Mouse (Mus musculus) heart, embryonic 14.5 days (tissue): Measurements from ENCODE around the gene Spock1. TPM values are rescaled to one million over a fixed set of nuclear protein-coding genes. Genes with fewer than 3 reads are reported as not detected.

Experiments used
- ATAC-seq: fragments of 200-750 bp; cut with Nextera tagmentation; 2 replicates; pipeline ENCODE4 v1.8.0; 2017; ENCODE audit warnings: low read depth, moderate TSS enrichment; ENCODE audit not compliant: insufficient number of reproducible peaks, insufficient read depth, low FRiP score
- H3K27ac ChIP-seq, 2 experiments: fragments of 200-500 bp in 1 of 2; fragments of 300-500 bp in 1 of 2; sonication (generic) in 1 of 2; replicated peaks in 1 of 2; 2 replicates each; pipeline ENCODE4 v1.5.1; 2012 to 2014; ENCODE audit warnings: low read depth in 2 of 2, low read length in 2 of 2, control low read depth in 1 of 2, mild to moderate bottlenecking in 1 of 2, mixed read lengths in 1 of 2; ENCODE audit not compliant: control insufficient read depth in 1 of 2, insufficient read depth in 1 of 2
- H3K27me3 ChIP-seq: fragments of 300-500 bp; sonication (generic); 2 replicates; pipeline ENCODE4 v1.6.1; 2014; ENCODE audit warnings: mild to moderate bottlenecking, low read length, control low read depth; ENCODE audit not compliant: control insufficient read depth, insufficient read depth
- H3K36me3 ChIP-seq: fragments of 300-500 bp; sonication (generic); 2 replicates; pipeline ENCODE4 v1.6.1; 2014; ENCODE audit warnings: mild to moderate bottlenecking, control low read depth, low read length, mixed read lengths; ENCODE audit not compliant: control insufficient read depth, insufficient read depth
- H3K4me1 ChIP-seq, 2 experiments: fragments of 200-500 bp in 1 of 2; fragments of 300-500 bp in 1 of 2; sonication (generic) in 1 of 2; 2 replicates each; pipeline ENCODE4 v1.6.1; 2012 to 2014; ENCODE audit warnings: low read length in 2 of 2, control low read depth in 1 of 2, mixed read lengths in 1 of 2; ENCODE audit not compliant: control insufficient read depth in 2 of 2, insufficient read depth in 2 of 2
- H3K4me2 ChIP-seq: fragments of 300-500 bp; sonication (generic); 2 replicates; pipeline ENCODE4 v1.6.1; 2014; ENCODE audit warnings: mild to moderate bottlenecking, low read length
- H3K4me3 ChIP-seq, 2 experiments: fragments of 200-500 bp in 1 of 2; fragments of 300-500 bp in 1 of 2; sonication (generic) in 1 of 2; 2 replicates each; pipeline ENCODE4 v1.5.1; 2012 to 2014; ENCODE audit warnings: low read length in 2 of 2, mild to moderate bottlenecking in 2 of 2, control low read depth in 1 of 2, low read depth in 1 of 2, moderate library complexity in 1 of 2; ENCODE audit not compliant: control insufficient read depth in 1 of 2, insufficient read depth in 1 of 2
- H3K9ac ChIP-seq: fragments of 300-500 bp; sonication (generic); 2 replicates; pipeline ENCODE4 v1.6.1; 2014; ENCODE audit warnings: mild to moderate bottlenecking, low read length
- H3K9me3 ChIP-seq: fragments of 300-500 bp; sonication (generic); 2 replicates; pipeline ENCODE4 v1.6.1; 2016; ENCODE audit warnings: low read length, control low read depth; ENCODE audit not compliant: control insufficient read depth
- WGBS: fragments of 180-500 bp; shearing (Covaris S2); extraction: QIAGEN DNeasy Blood & Tissue Kit; methylation state at CpG from one replicate; pipeline ENCODE4 v1.1.7; 2014; 5-methylcytosine and 5-hydroxymethylcytosine counted together
- polyA plus RNA-seq: library from polyadenylated mRNA; unstranded; fragments of >200 nt; fragmentation: Nextera tagmentation; extraction: Ambion mirVana; gene quantifications from 2 replicates; pipeline ENCODE4 v1.2.1, GENCODE M21; 2014

Gene Spock1
- polyA plus RNA-seq, 1 experiment from 2014 or later, result 0.70 TPM

GRCm38 (mm10) chr13:57806301-57806700, 101.8 kb downstream of the Spock1 start:
- ATAC-seq, result no peak
- no peak overlapping the region for H3K4me3 ChIP-seq
- no peak overlapping the region for H3K27ac ChIP-seq
- no peak overlapping the region for H3K4me2 ChIP-seq
- no peak overlapping the region for H3K9ac ChIP-seq
- H3K27me3 ChIP-seq, result no peaks in the 10 kb centered on the region
- 85% methylated on average over 6 of the region's 6 CpGs for WGBS
- H3K9me3 ChIP-seq, result no peaks in the 10 kb centered on the region
- H3K36me3 ChIP-seq, result no peaks in the 10 kb centered on the region
- H3K4me1 ChIP-seq, result no peaks in the 10 kb centered on the region

GRCm38 (mm10) chr13:57798633-57799032, 109.5 kb downstream of the Spock1 start:
- H3K27ac ChIP-seq, result no peak overlapping the region
- no peak overlapping the region for H3K9ac ChIP-seq
- ATAC-seq, result no peak
- H3K4me3 ChIP-seq, result no peak overlapping the region
- no peak overlapping the region for H3K4me2 ChIP-seq
- no peaks in the 10 kb centered on the region for H3K9me3 ChIP-seq
- no peaks in the 10 kb centered on the region for H3K27me3 ChIP-seq
- WGBS, result 88% methylated on average over 2 of the region's 2 CpGs
- H3K36me3 ChIP-seq, result no peaks in the 10 kb centered on the region
- peaks cover 0 to under 1% of the 10 kb centered on the region in 2 experiments; a peak in 1 of 4 replicates for H3K4me1 ChIP-seq

GRCm38 (mm10) chr13:57796951-57797692, 111.0 kb downstream of the Spock1 start:
- no peak overlapping the region for H3K4me2 ChIP-seq
- H3K9ac ChIP-seq, result no peak overlapping the region
- 78% methylated on average over 10 of the region's 10 CpGs for WGBS
- no peaks in the 10 kb centered on the region for H3K9me3 ChIP-seq
- no peaks in the 10 kb centered on the region for H3K36me3 ChIP-seq
- no peaks in the 10 kb centered on the region for H3K27me3 ChIP-seq
- H3K4me3 ChIP-seq, result no peak overlapping the region
- ATAC-seq, result no peak
- no peak overlapping the region for H3K27ac ChIP-seq
- H3K4me1 ChIP-seq, result peaks cover 0 to 3% of the 10 kb centered on the region in 2 experiments; a peak in 1 of 4 replicates

GRCm38 (mm10) chr13:57793643-57794240, 114.4 kb downstream of the Spock1 start:
- ATAC-seq, result no peak
- no peaks in the 10 kb centered on the region for H3K9me3 ChIP-seq
- H3K4me1 ChIP-seq, result peaks cover 0 to 3% of the 10 kb centered on the region in 2 experiments; a peak in 1 of 4 replicates
- no peak overlapping the region for H3K9ac ChIP-seq
- no peak overlapping the region for H3K27ac ChIP-seq
- no peaks in the 10 kb centered on the region for H3K36me3 ChIP-seq
- H3K4me2 ChIP-seq, result no peak overlapping the region
- H3K27me3 ChIP-seq, result 0 out of 2 replicates have a peak, but pooled peaks cover 4% of the 10 kb centered on the region
- 58% methylated on average over 12 of the region's 12 CpGs for WGBS
- no peak overlapping the region for H3K4me3 ChIP-seq

- Histone ChIP-seq H3K27me3 (0 out of 2 replicates have a peak, but pooled peaks cover 4% of the 10 kb centered on the region), H3K4me2 (no peak overlapping the region)
These were observed 118.3 kb downstream of the Spock1 start for GRCm38 (mm10) chr13:57789796-57790195.

GRCm38 (mm10) chr13:57788299-57788698, 119.8 kb downstream of the Spock1 start:
- Histone ChIP-seq H3K4me3 (no peak overlapping the region), H3K9me3 (peaks cover 7% of the 10 kb centered on the region), H3K4me1 (no peaks in the 10 kb centered on the region), H3K27ac (no peak overlapping the region), H3K9ac (no peak overlapping the region), H3K4me2 (no peak overlapping the region), H3K27me3 (0 out of 2 replicates have a peak, but pooled peaks cover 4% of the 10 kb centered on the region), H3K36me3 (no peaks in the 10 kb centered on the region)
- 94% methylated on average over 4 of the region's 4 CpGs for WGBS
- no peak for ATAC-seq

More at GRCm38 (mm10) chr13:57789796-57790195, 118.3 kb downstream of the Spock1 start:
- Histone ChIP-seq H3K9ac (no peak overlapping the region), H3K9me3 (peaks cover 7% of the 10 kb centered on the region), H3K27ac (no peak overlapping the region), H3K36me3 (no peaks in the 10 kb centered on the region), H3K4me3 (no peak overlapping the region), H3K4me1 (peaks cover 0 to 3% of the 10 kb centered on the region in 2 experiments; a peak in 1 of 4 replicates)
- WGBS, result 58% methylated on average over 5 of the region's 5 CpGs
- ATAC-seq, result no peak

- 0 out of 2 replicates have a peak, but pooled peaks cover 4% of the 10 kb centered on the region for H3K27me3 ChIP-seq
- H3K9ac ChIP-seq, result no peak overlapping the region
- no peak overlapping the region for H3K27ac ChIP-seq
- ATAC-seq, result no peak
- peaks cover 7% of the 10 kb centered on the region for H3K9me3 ChIP-seq
- WGBS, result 76% methylated on average over 8 of the region's 8 CpGs
- no peaks in the 10 kb centered on the region for H3K36me3 ChIP-seq
- no peak overlapping the region for H3K4me3 ChIP-seq
- no peaks in the 10 kb centered on the region for H3K4me1 ChIP-seq
- no peak overlapping the region for H3K4me2 ChIP-seq
These were observed 121.9 kb downstream of the Spock1 start for GRCm38 (mm10) chr13:57786278-57786677.
